Mouse (Mus musculus): ENCODE data around the gene Pcx. TPM values are rescaled to one million over a fixed set of nuclear protein-coding genes. Genes with fewer than 3 reads are reported as not detected.
"Not testable (repeated sequence)": the region's sequence is repeated elsewhere in the genome, so short reads cannot be mapped to it uniquely, and the experiment has no call there.

Pcx gene
- polyA plus RNA-seq, 1 experiment from 2014 or later: 28.9 TPM

GRCm38 (mm10) chr19:4583856-4584255, 73.6 kb downstream of the Pcx start:
- H3K9me3 ChIP-seq (ENCODE audit: control insufficient read depth, low read length): no peaks in the 10 kb centered on the region
- no peak overlapping the region for H3K27ac ChIP-seq (replicated peaks)
- no peaks in the 10 kb centered on the region for H3K27me3 ChIP-seq (ENCODE audit: control insufficient read depth, insufficient read depth, low read length)
- no peak overlapping the region for H3K4me3 ChIP-seq (ENCODE audit: low read depth, low read length)
- no peaks in the 10 kb centered on the region for H3K36me3 ChIP-seq (ENCODE audit: control insufficient read depth, insufficient read depth, low read length)
- WGBS: 58% methylated on average over 2 of the region's 2 CpGs
- ATAC-seq (ENCODE audit: low FRiP score, low TSS enrichment): no peak
- no peaks in the 10 kb centered on the region for H3K4me1 ChIP-seq (replicated peaks; ENCODE audit: control insufficient read depth, insufficient read depth)
- no peak for DNase-seq (ENCODE audit: low spot score)
- TF ChIP-seq EP300 (optimal IDR thresholded peaks at IDR 0.05) (no peak), CTCF (IDR thresholded peaks at IDR 0.05; ENCODE audit: low read depth) (no peak)
- no peak overlapping the region for H3K4me2 ChIP-seq (replicated peaks; ENCODE audit: low read depth)
- H3K9ac ChIP-seq (ENCODE audit: low read length): no peak overlapping the region

- H3K4me3 ChIP-seq (ENCODE audit: low read depth, low read length); H3K36me3 ChIP-seq (ENCODE audit: control insufficient read depth, insufficient read depth, low read length); H3K4me2 ChIP-seq (replicated peaks; ENCODE audit: low read depth); DNase-seq (ENCODE audit: low spot score); H3K27me3 ChIP-seq (ENCODE audit: control insufficient read depth, insufficient read depth, low read length); H3K9ac ChIP-seq (ENCODE audit: low read length); H3K27ac ChIP-seq (replicated peaks); ATAC-seq (ENCODE audit: low FRiP score, low TSS enrichment); H3K4me1 ChIP-seq (replicated peaks; ENCODE audit: control insufficient read depth, insufficient read depth); H3K9me3 ChIP-seq (ENCODE audit: control insufficient read depth, low read length): not testable (repeated sequence)
These were observed 76.5 kb downstream of the Pcx start for GRCm38 (mm10) chr19:4586783-4587182.

DNA sequence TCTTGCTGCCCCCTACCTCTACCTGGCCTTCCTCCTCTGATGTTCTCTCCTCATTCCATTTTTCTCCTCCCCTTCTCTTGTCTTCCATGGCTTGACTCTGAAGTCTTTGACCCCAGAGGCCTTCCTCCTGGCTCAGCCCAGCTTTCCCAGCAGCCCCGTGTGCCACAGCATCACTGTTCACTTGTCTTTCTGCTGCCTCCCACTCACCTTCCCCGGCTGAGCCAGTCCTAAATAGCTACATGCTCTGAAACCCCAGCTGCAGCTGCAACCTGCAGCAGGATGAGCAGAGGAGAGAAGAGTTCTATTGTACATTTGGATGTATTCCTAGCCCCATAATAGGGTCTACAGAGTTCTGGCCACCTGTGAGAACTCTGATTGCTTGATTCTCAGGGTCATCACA, 77.2 kb downstream of the Pcx start:
- ATAC-seq (ENCODE audit: low FRiP score, low TSS enrichment) (no peak), DNase-seq (ENCODE audit: low spot score) (no peak)
- Histone ChIP-seq H3K4me1 (replicated peaks; ENCODE audit: control insufficient read depth, insufficient read depth) (no peaks in the 10 kb centered on the region), H3K4me3 (ENCODE audit: low read depth, low read length) (no peak overlapping the region), H3K9me3 (ENCODE audit: control insufficient read depth, low read length) (no peaks in the 10 kb centered on the region), H3K27ac (replicated peaks) (no peak overlapping the region), H3K27me3 (ENCODE audit: control insufficient read depth, insufficient read depth, low read length) (no peaks in the 10 kb centered on the region), H3K9ac (ENCODE audit: low read length) (no peak overlapping the region), H3K36me3 (ENCODE audit: control insufficient read depth, insufficient read depth, low read length) (no peaks in the 10 kb centered on the region), H3K4me2 (replicated peaks; ENCODE audit: low read depth) (no peak overlapping the region)
- 66% methylated on average over 2 of the region's 2 CpGs for WGBS
- TF ChIP-seq EP300 (optimal IDR thresholded peaks at IDR 0.05) (no peak), CTCF (IDR thresholded peaks at IDR 0.05; ENCODE audit: low read depth) (no peak)

- Histone ChIP-seq H3K27me3 (ENCODE audit: control insufficient read depth, insufficient read depth, low read length) (no peaks in the 10 kb centered on the region), H3K9me3 (ENCODE audit: control insufficient read depth, low read length) (no peaks in the 10 kb centered on the region), H3K4me2 (replicated peaks; ENCODE audit: low read depth) (no peak overlapping the region), H3K27ac (replicated peaks) (no peak overlapping the region), H3K36me3 (ENCODE audit: control insufficient read depth, insufficient read depth, low read length) (no peaks in the 10 kb centered on the region), H3K4me1 (replicated peaks; ENCODE audit: control insufficient read depth, insufficient read depth) (no peaks in the 10 kb centered on the region), H3K4me3 (ENCODE audit: low read depth, low read length) (no peak overlapping the region), H3K9ac (ENCODE audit: low read length) (no peak overlapping the region)
- TF ChIP-seq CTCF (IDR thresholded peaks at IDR 0.05; ENCODE audit: low read depth): no peak
- TF ChIP-seq EP300 (optimal IDR thresholded peaks at IDR 0.05): no peak
- WGBS: 58% methylated on average over 3 of the region's 3 CpGs
- DNase-seq (ENCODE audit: low spot score) (no peak), ATAC-seq (ENCODE audit: low FRiP score, low TSS enrichment) (no peak)
These were observed 78.2 kb downstream of the Pcx start for GRCm38 (mm10) chr19:4588430-4588829.

GRCm38 (mm10) chr19:4589081-4589480, 78.8 kb downstream of the Pcx start:
- Histone ChIP-seq H3K9ac (ENCODE audit: low read length) (no peak overlapping the region), H3K4me3 (ENCODE audit: low read depth, low read length) (no peak overlapping the region), H3K9me3 (ENCODE audit: control insufficient read depth, low read length) (no peaks in the 10 kb centered on the region), H3K4me2 (replicated peaks; ENCODE audit: low read depth) (no peak overlapping the region), H3K27ac (replicated peaks) (no peak overlapping the region), H3K36me3 (ENCODE audit: control insufficient read depth, insufficient read depth, low read length) (no peaks in the 10 kb centered on the region), H3K27me3 (ENCODE audit: control insufficient read depth, insufficient read depth, low read length) (no peaks in the 10 kb centered on the region), H3K4me1 (replicated peaks; ENCODE audit: control insufficient read depth, insufficient read depth) (no peaks in the 10 kb centered on the region)
- TF ChIP-seq CTCF (IDR thresholded peaks at IDR 0.05; ENCODE audit: low read depth) (peak; percentile 67), EP300 (optimal IDR thresholded peaks at IDR 0.05) (no peak)
- DNase-seq (ENCODE audit: low spot score) (no peak), ATAC-seq (ENCODE audit: low FRiP score, low TSS enrichment) (no peak)
- WGBS: 48% methylated on average over 1 of the region's 1 CpGs

GRCm38 (mm10) chr19:4590025-4590424, 79.8 kb downstream of the Pcx start:
- peak; percentile 53 for DNase-seq (ENCODE audit: low spot score)
- H3K27me3 ChIP-seq (ENCODE audit: control insufficient read depth, insufficient read depth, low read length): no peaks in the 10 kb centered on the region
- H3K27ac ChIP-seq (replicated peaks): peak overlapping the region; percentile 30; the same call in 1 of the 2 replicates
- no peaks in the 10 kb centered on the region for H3K36me3 ChIP-seq (ENCODE audit: control insufficient read depth, insufficient read depth, low read length)
- H3K4me3 ChIP-seq (ENCODE audit: low read depth, low read length): no peak overlapping the region
- no peaks in the 10 kb centered on the region for H3K4me1 ChIP-seq (replicated peaks; ENCODE audit: control insufficient read depth, insufficient read depth)
- 46% methylated on average over 3 of the region's 3 CpGs for WGBS
- ATAC-seq (ENCODE audit: low FRiP score, low TSS enrichment): peak; percentile 50; the same call in 1 of the 2 replicates
- H3K4me2 ChIP-seq (replicated peaks; ENCODE audit: low read depth): no peak overlapping the region
- no peaks in the 10 kb centered on the region for H3K9me3 ChIP-seq (ENCODE audit: control insufficient read depth, low read length)
- TF ChIP-seq EP300 (optimal IDR thresholded peaks at IDR 0.05): no peak
- no peak for TF ChIP-seq CTCF (IDR thresholded peaks at IDR 0.05; ENCODE audit: low read depth)
- no peak overlapping the region for H3K9ac ChIP-seq (ENCODE audit: low read length)

Measured in stomach, postnatal 0 days (tissue).